Mouse (Mus musculus): ENCODE measurements around the gene Bclaf1.

- TF ChIP-seq POLR2A (IDR thresholded peaks at IDR 0.05; ENCODE audit: extremely low read depth, insufficient read depth, low read length): no peak
- TF ChIP-seq CTCF (IDR thresholded peaks at IDR 0.05; ENCODE audit: extremely low read depth, insufficient read depth, low read length): no peak
Measured at GRCm38 (mm10) chr10:20317466-20317865, 5.2 kb downstream of the Bclaf1 start.
